Mouse (Mus musculus) CH12.LX (cell line): Measurements from ENCODE around the gene Btbd9. TPM values are rescaled to one million over a fixed set of nuclear protein-coding genes. Genes with fewer than 3 reads are reported as not detected.
"Not testable (repeated sequence)": the region's sequence is repeated elsewhere in the genome, so short reads cannot be mapped to it uniquely, and the experiment has no call there.

Experiments
- DNase-seq: peaks from one replicate; pipeline ENCODE4 v3.0.0-alpha.2; 2013; ENCODE audit errors: extremely low read depth
- H3K27ac ChIP-seq: 2 replicates; pipeline ENCODE4 v1.5.1; 2012; ENCODE audit warnings: low read depth, mild to moderate bottlenecking, control low read depth, moderate library complexity; ENCODE audit not compliant: insufficient read depth
- H3K27me3 ChIP-seq: replicated peaks from 2 replicates; pipeline ENCODE3; 2012; ENCODE audit warnings: inconsistent platforms
- H3K36me3 ChIP-seq, 2 experiments: replicated peaks in 1 of 2; 2 replicates each; pipeline versions ENCODE3 to v1.6.1; 2012; ENCODE audit warnings: inconsistent platforms in 1 of 2, low read length in 1 of 2, mild to moderate bottlenecking in 1 of 2, mixed read lengths in 1 of 2, moderate library complexity in 1 of 2; ENCODE audit not compliant: control insufficient read depth in 1 of 2, insufficient read depth in 1 of 2
- H3K4me1 ChIP-seq, 2 experiments: 2 replicates each; pipeline ENCODE4 v1.6.1; 2012; ENCODE audit warnings: inconsistent platforms in 1 of 2, moderate library complexity in 1 of 2; ENCODE audit not compliant: insufficient read depth in 2 of 2, control insufficient read depth in 1 of 2
- H3K4me2 ChIP-seq: 2 replicates; pipeline ENCODE4 v1.6.1; 2012; ENCODE audit warnings: low read depth, mild to moderate bottlenecking, control low read depth; ENCODE audit not compliant: poor library complexity, insufficient read depth, severe bottlenecking
- H3K4me3 ChIP-seq, 3 experiments: fragments of 150-350 bp in 1 of 3; sonication (generic) in 1 of 3; replicated peaks in 1 of 3; 2 replicates each; pipeline versions ENCODE3 to v1.5.1; 2011 to 2012; ENCODE audit warnings: low read depth in 2 of 3, low read length in 2 of 3, mild to moderate bottlenecking in 2 of 3, moderate library complexity in 2 of 3, control low read depth in 1 of 3, improper control_type of control experiment in 1 of 3, inconsistent platforms in 1 of 3, mixed read lengths in 1 of 3; ENCODE audit not compliant: poor library complexity in 1 of 3
- H3K79me2 ChIP-seq: replicated peaks from 2 replicates; pipeline ENCODE4 v1.6.1; 2012; ENCODE audit warnings: mild to moderate bottlenecking, moderate library complexity; ENCODE audit not compliant: control insufficient read depth, poor library complexity, insufficient read depth, severe bottlenecking; ENCODE audit errors: extremely low read depth
- H3K9ac ChIP-seq: 2 replicates; pipeline ENCODE4 v1.6.1; 2012; ENCODE audit warnings: low read depth, mild to moderate bottlenecking, control low read depth, moderate library complexity; ENCODE audit not compliant: insufficient read depth
- H3K9me3 ChIP-seq: replicated peaks from 2 replicates; pipeline ENCODE3; 2012; ENCODE audit warnings: low read length, inconsistent platforms, mixed read lengths
- CHD1 ChIP-seq: IDR thresholded peaks from 2 replicates; pipeline ENCODE4 v1.6.1; 2012; ENCODE audit warnings: low read depth, low read length, improper control_type of control experiment, inconsistent platforms
- E2F4 ChIP-seq: IDR thresholded peaks from 2 replicates; pipeline ENCODE4 v1.6.1; 2011; ENCODE audit warnings: low read depth, low read length, improper control_type of control experiment; ENCODE audit not compliant: insufficient replicate concordance
- ELF1 ChIP-seq: IDR thresholded peaks from 2 replicates; pipeline ENCODE4 v1.6.1; 2014; ENCODE audit warnings: low read depth, mild to moderate bottlenecking, inconsistent platforms, low read length, improper control_type of control experiment
- EP300 ChIP-seq: IDR thresholded peaks from 2 replicates; pipeline ENCODE4 v1.6.1; 2011; ENCODE audit warnings: low read length, improper control_type of control experiment
- JUND ChIP-seq: conservative IDR thresholded peaks from 2 replicates; pipeline ENCODE4 v1.6.1; 2011; ENCODE audit warnings: low read depth, low read length, improper control_type of control experiment
- KAT2A ChIP-seq: IDR thresholded peaks from 2 replicates; pipeline ENCODE4 v1.6.1; 2012; ENCODE audit warnings: low read length, improper control_type of control experiment, inconsistent platforms; ENCODE audit not compliant: insufficient replicate concordance
- MAZ ChIP-seq: IDR thresholded peaks from 2 replicates; pipeline ENCODE4 v1.6.1; 2012; ENCODE audit warnings: low read depth, mild to moderate bottlenecking, inconsistent platforms, low read length, improper control_type of control experiment, moderate library complexity
- MXI1 ChIP-seq: IDR thresholded peaks from 2 replicates; pipeline ENCODE4 v1.6.1; 2011; ENCODE audit warnings: mild to moderate bottlenecking, low read depth, low read length, improper control_type of control experiment
- NELFE ChIP-seq: IDR thresholded peaks from 2 replicates; pipeline ENCODE4 v1.6.1; 2011; ENCODE audit warnings: low read depth, low read length, improper control_type of control experiment
- POLR2AphosphoS2 ChIP-seq: IDR thresholded peaks from 2 replicates; pipeline ENCODE4 v1.6.1; 2011; ENCODE audit warnings: low read depth, low read length, improper control_type of control experiment
- SIN3A ChIP-seq: IDR thresholded peaks from 2 replicates; pipeline ENCODE4 v1.6.1; 2012; ENCODE audit warnings: low read length, improper control_type of control experiment, inconsistent platforms
- TCF12 ChIP-seq: IDR thresholded peaks from 2 replicates; pipeline ENCODE4 v1.6.1; 2014; ENCODE audit warnings: low read depth, mild to moderate bottlenecking, inconsistent platforms, low read length, improper control_type of control experiment
- UBTF ChIP-seq: IDR thresholded peaks from 2 replicates; pipeline ENCODE4 v1.6.1; 2012; ENCODE audit warnings: low read depth, mild to moderate bottlenecking, inconsistent platforms, low read length, improper control_type of control experiment, moderate library complexity
- USF1 ChIP-seq: IDR thresholded peaks from 2 replicates; pipeline ENCODE4 v1.6.1; 2014; ENCODE audit warnings: low read depth, mild to moderate bottlenecking, inconsistent platforms, low read length, improper control_type of control experiment
- ZMIZ1 ChIP-seq: IDR thresholded peaks from 2 replicates; pipeline ENCODE4 v1.6.1; 2012; ENCODE audit warnings: low read depth, mild to moderate bottlenecking, inconsistent platforms, low read length, improper control_type of control experiment
- dilution Hi-C: fragments of 300-500 bp; cut with MboI; formaldehyde crosslinking; loops from 2 replicates; pipeline ENCODE4 v1.14.3; 2020; ENCODE audit warnings: low sequenced_read_pairs; ENCODE audit not compliant: extremely low pct_unique_long_range_greater_than_20kb, extremely low pct_ligation_motif_present
- in situ Hi-C: fragments of 300-500 bp; cut with MboI; formaldehyde crosslinking; loops from 3 replicates; pipeline ENCODE4 v1.14.3; 2019; ENCODE audit warnings: low sequenced_read_pairs, low pct_ligation_motif_present, low pct_unique_long_range_greater_than_20kb, mixed read lengths
- polyA plus RNA-seq: library from polyadenylated mRNA; unstranded; fragments of >175 nt; gene quantifications from 2 replicates; pipeline ENCODE4 v1.2.1, GENCODE M21; 2012; ENCODE audit warnings: low read depth; ENCODE audit not compliant: insufficient read length
- total RNA-seq, 2 experiments: library from RNA; depleted of rRNA; stranded (reverse); fragments of 300-350 nt in 1 of 2; fragments of >200 nt in 1 of 2; gene quantifications; 2 replicates each; pipeline ENCODE4 v1.2.3; 2012 to 2014

Gene Btbd9
- total and polyA plus RNA-seq, 3 experiments = 19.3 to 25.4 (median 20.0) TPM

DNA sequence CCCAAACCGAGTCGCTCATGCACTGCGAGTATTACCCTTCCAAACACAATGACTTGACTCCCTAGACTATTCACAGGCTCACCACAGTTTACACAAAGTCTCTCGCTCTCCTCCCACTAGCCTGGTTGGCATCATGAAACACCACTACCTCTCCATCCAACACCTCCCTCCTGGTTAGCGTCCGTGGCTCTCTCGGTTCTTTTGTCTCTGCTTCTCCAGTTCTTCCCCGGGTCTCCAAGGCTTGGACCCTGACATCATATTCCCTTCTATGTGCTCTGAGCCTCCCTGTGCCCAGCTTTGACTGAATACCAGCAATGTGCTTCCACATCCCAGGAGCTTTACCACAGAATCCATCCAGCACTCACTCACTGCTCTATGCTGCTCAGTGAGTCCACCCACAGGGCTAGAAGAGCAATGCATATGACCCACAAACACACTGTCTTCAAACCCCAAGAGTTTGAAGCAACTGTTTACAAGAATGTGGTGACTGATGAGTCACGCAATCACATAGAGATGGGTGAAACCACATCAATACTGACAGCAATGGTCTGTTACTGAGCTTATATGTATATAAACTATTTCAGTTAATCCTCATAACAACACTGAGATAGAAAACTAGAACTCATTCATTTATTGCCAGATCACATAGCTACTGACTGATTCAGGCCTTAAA lies 53.7 kb downstream of the Btbd9 start:
- no peak overlapping the region for H3K4me2 ChIP-seq
- peaks cover 0 to 7% of the 10 kb centered on the region in 2 experiments; a peak in 1 of 4 replicates for H3K4me1 ChIP-seq
- H3K27me3 ChIP-seq = no peaks in the 10 kb centered on the region
- no peak overlapping the region for H3K27ac ChIP-seq
- H3K4me3 ChIP-seq = no peak overlapping the region
- H3K79me2 ChIP-seq = no peaks in the 10 kb centered on the region
- TF ChIP-seq E2F4 = no peak
- no peak for TF ChIP-seq EP300
- TF ChIP-seq USF1 = no peak
- TF ChIP-seq POLR2AphosphoS2 = no peak
- TF ChIP-seq UBTF = no peak
- TF ChIP-seq MAZ = no peak
- TF ChIP-seq ZMIZ1 = no peak
- TF ChIP-seq MXI1 = no peak
- TF ChIP-seq TCF12 = no peak
- TF ChIP-seq KAT2A = no peak
- no peak for TF ChIP-seq NELFE
- no peak for TF ChIP-seq CHD1
- no peak for TF ChIP-seq JUND
- TF ChIP-seq ELF1 = no peak
- no peak for TF ChIP-seq SIN3A
- H3K9me3 ChIP-seq = no peaks in the 10 kb centered on the region
- H3K9ac ChIP-seq = no peak overlapping the region
- no peak for DNase-seq
- H3K36me3 ChIP-seq = peaks cover 10 to 43% of the 10 kb centered on the region in 2 experiments
- dilution Hi-C loops = no loop called here
- in situ Hi-C loops = no loop called here

DNA sequence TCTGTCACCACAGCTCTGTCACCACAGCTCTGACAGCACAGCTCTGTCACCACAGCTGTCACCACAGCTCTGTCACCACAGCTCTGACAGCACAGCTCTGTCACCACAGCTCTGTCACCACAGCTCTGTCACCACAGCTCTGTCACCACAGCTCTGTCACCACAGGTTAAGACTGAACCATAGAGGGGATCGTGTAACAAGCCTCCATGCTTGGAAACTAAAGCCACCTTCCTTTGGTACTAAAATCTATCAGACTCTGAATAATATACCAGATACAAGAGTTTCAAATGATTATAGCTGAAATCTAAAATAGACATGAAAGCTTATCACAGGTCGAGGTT lies 57.1 kb downstream of the Btbd9 start:
- dilution Hi-C loops, in situ Hi-C loops: not testable (repeated sequence)

More for the DNA sequence above, 57.1 kb downstream of the Btbd9 start:
- DNase-seq, H3K4me2 ChIP-seq, H3K4me3 ChIP-seq, H3K27me3 ChIP-seq, H3K4me1 ChIP-seq, H3K27ac ChIP-seq, H3K79me2 ChIP-seq, H3K9me3 ChIP-seq, H3K9ac ChIP-seq: not testable (repeated sequence)
- H3K36me3 ChIP-seq = peaks cover 8 to 40% of the 10 kb centered on the region in 2 experiments
